Mouse (Mus musculus) hindbrain, embryonic 14.5 days (tissue): ENCODE data around the gene Grm8. TPM values are rescaled to one million over a fixed set of nuclear protein-coding genes. Genes with fewer than 3 reads are reported as not detected.

Experiments
- ATAC-seq: fragments of 200-750 bp; cut with Nextera tagmentation; 2 replicates; pipeline ENCODE4 v1.8.0; 2017; ENCODE audit warnings: moderate number of reproducible peaks, mild to moderate bottlenecking, moderate TSS enrichment, moderate library complexity; ENCODE audit not compliant: low FRiP score
- DNase-seq: peaks from one replicate; pipeline ENCODE4 v3.0.0-alpha.2; 2015; ENCODE audit warnings: low spot score
- H3K27ac ChIP-seq: fragments of 300-500 bp; sonication (generic); 2 replicates; pipeline ENCODE4 v1.5.1; 2014; ENCODE audit warnings: mild to moderate bottlenecking, moderate library complexity
- H3K27me3 ChIP-seq: fragments of 300-500 bp; sonication (generic); 2 replicates; pipeline ENCODE4 v1.6.1; 2014; ENCODE audit warnings: mild to moderate bottlenecking, low read length, mixed read lengths; ENCODE audit not compliant: control insufficient read depth, insufficient read depth
- H3K36me3 ChIP-seq: fragments of 300-500 bp; sonication (generic); replicated peaks from 2 replicates; pipeline ENCODE4 v1.6.1; 2014; ENCODE audit not compliant: control insufficient read depth, insufficient read depth
- H3K4me1 ChIP-seq: fragments of 300-500 bp; sonication (generic); replicated peaks from 2 replicates; pipeline ENCODE4 v1.6.1; 2014; ENCODE audit warnings: antibody characterized with exemption, low read length, mixed read lengths; ENCODE audit not compliant: control insufficient read depth, insufficient read depth
- H3K4me2 ChIP-seq: fragments of 300-500 bp; sonication (generic); replicated peaks from 2 replicates; pipeline ENCODE4 v1.6.1; 2014; ENCODE audit warnings: mild to moderate bottlenecking, moderate library complexity
- H3K4me3 ChIP-seq: fragments of 300-500 bp; sonication (generic); replicated peaks from 2 replicates; pipeline ENCODE4 v1.5.1; 2014; ENCODE audit warnings: mild to moderate bottlenecking, low read length
- H3K9ac ChIP-seq: fragments of 300-500 bp; sonication (generic); 2 replicates; pipeline ENCODE4 v1.6.1; 2014
- H3K9me3 ChIP-seq: fragments of 300-500 bp; sonication (generic); 2 replicates; pipeline ENCODE4 v1.6.1; 2016; ENCODE audit warnings: low read length; ENCODE audit not compliant: control insufficient read depth
- WGBS: fragments of 180-500 bp; shearing (Covaris S2); extraction: QIAGEN DNeasy Blood & Tissue Kit; methylation state at CpG from one replicate; pipeline ENCODE4 v1.1.7; 2014; 5-methylcytosine and 5-hydroxymethylcytosine counted together
- microRNA counts: library from miRNA; unstranded; fragments of <30 nt; microRNA quantifications from one replicate; lab custom pipeline; 2016
- microRNA-seq: library from miRNA; unstranded; fragments of <30 nt; microRNA quantifications from one replicate; pipeline ENCODE4, GENCODE M21; 2016
- polyA plus RNA-seq: library from polyadenylated mRNA; unstranded; fragments of >200 nt; fragmentation: Nextera tagmentation; extraction: Ambion mirVana; gene quantifications from 2 replicates; pipeline ENCODE4 v1.2.1, GENCODE M21; 2014

The Grm8 gene
- polyA plus RNA-seq, 1 experiment from 2014 or later: 11.8 TPM

DNA sequence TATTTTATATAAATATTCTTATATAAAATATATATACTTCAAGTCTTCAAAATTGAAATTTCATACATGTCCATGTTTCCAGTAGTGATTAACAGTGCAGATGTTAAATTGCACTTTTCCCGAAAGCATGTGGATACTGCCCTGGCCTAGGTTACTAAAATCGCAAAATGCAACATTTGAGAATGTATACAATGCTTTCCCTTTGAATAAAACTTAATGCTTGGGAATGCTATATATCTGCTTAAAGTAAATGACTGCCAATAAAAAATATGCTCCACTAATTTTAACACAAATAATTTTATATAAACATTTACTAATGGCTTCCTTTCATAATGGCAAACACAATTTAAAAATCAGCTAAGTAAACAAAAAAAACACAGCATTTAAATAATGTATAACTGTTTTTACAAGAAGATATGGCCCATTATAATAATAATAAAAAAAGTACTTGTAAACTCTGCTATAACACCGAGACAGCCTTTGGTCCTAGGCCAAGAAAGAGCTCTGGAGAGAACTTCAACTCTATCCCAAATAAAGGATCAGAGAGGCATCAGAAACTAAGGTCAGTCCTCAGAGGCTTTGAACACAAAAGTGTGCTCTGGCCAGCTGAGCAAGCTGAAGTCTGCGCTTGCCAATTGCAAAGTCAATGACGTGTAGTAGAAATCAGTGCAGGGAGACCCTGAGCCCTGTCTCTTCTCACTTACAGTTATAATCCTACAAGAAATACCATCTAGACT, 820.5 kb downstream of the Grm8 start:
- 88% methylated on average over 5 of the region's 5 CpGs for WGBS
- no peaks in the 10 kb centered on the region for H3K27me3 ChIP-seq
- no peak overlapping the region for H3K9ac ChIP-seq
- H3K4me2 ChIP-seq: no peak overlapping the region
- no peak overlapping the region for H3K27ac ChIP-seq
- H3K9me3 ChIP-seq: no peaks in the 10 kb centered on the region
- DNase-seq (no peak), ATAC-seq (no peak)
- H3K36me3 ChIP-seq: no peaks in the 10 kb centered on the region
- H3K4me3 ChIP-seq: no peak overlapping the region
- no peaks in the 10 kb centered on the region for H3K4me1 ChIP-seq

DNA sequence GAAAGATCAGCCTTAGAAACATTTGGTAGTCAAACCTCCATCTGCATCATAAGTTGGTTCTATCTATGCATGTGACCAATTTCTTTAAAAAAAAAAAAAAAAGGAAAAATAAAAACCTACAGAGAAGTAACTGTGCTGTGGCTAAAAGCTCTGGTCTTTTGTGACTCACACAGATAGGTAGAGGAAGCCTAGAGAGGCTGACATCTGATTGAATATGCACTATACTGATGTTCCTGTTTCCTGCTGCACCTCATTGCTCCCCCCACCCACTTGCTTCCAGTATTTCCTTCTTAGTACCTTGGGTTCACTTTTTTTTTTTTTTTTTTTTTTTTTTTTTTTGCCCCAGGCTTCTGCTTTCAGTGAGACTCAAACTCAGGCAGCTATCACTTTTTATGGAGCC, 824.6 kb downstream of the Grm8 start:
- DNase-seq: no peak
- Histone ChIP-seq H3K9me3 (no peaks in the 10 kb centered on the region), H3K36me3 (no peaks in the 10 kb centered on the region), H3K4me1 (no peaks in the 10 kb centered on the region), H3K9ac (no peak overlapping the region), H3K4me2 (no peak overlapping the region), H3K4me3 (no peak overlapping the region), H3K27ac (no peak overlapping the region), H3K27me3 (no peaks in the 10 kb centered on the region)
- ATAC-seq: no peak

DNA sequence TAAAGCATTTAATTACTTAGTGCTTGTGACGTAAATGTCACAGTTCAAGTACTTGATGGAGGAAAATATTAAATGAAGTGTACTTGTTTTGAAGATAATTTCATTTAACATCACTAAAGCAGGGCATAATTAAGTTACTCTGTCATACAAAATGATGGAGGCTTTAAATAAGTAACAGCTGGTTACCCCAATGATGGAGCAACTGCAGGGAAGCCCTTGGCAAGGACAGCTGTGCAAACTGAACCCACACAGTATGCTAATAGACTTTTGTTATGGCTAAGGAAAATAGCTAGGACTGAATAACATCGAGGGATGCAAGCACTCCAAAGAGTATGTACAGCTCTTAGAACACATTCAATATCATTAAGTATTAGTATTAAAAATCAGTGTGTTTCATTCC, 829.6 kb downstream of the Grm8 start:
- DNase-seq (peak; percentile 32), ATAC-seq (peak; percentile 40; the same call in 1 of the 2 replicates)

DNA sequence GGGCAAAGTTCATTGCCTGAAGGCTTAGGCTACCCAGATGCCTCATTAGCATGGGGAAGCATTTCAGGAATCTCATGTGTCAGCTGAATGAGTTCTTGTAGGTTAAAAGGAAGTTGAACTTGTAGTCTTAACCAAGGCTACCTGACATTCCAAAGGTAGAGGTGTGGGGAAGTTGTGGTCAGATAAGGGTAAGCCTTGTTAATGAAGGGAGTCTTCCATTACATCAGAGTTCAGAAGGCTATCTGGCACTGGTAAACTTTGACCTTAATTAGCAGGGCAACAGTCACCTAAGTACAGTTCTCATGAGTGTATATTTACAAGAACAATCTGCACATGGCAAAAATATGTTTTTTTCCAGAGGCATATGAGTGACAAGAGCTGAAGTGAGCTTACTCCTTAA, 870.0 kb downstream of the Grm8 start:
- ATAC-seq: no peak
- H3K4me3 ChIP-seq: no peak overlapping the region

More for the DNA sequence above, 829.6 kb downstream of the Grm8 start:
- no peaks in the 10 kb centered on the region for H3K36me3 ChIP-seq
- H3K4me3 ChIP-seq: no peak overlapping the region
- no peaks in the 10 kb centered on the region for H3K9me3 ChIP-seq
- H3K4me2 ChIP-seq: no peak overlapping the region
- 53% methylated on average over 2 of the region's 2 CpGs for WGBS
- H3K27ac ChIP-seq: no peak overlapping the region
- H3K9ac ChIP-seq: no peak overlapping the region
- no peaks in the 10 kb centered on the region for H3K27me3 ChIP-seq
- no peaks in the 10 kb centered on the region for H3K4me1 ChIP-seq

GRCm38 (mm10) chr6:27262611-27263010, 872.4 kb downstream of the Grm8 start:
- Histone ChIP-seq H3K9me3 (no peaks in the 10 kb centered on the region), H3K4me1 (no peaks in the 10 kb centered on the region), H3K4me2 (no peak overlapping the region), H3K36me3 (no peaks in the 10 kb centered on the region), H3K4me3 (no peak overlapping the region), H3K27me3 (no peaks in the 10 kb centered on the region), H3K27ac (no peak overlapping the region), H3K9ac (no peak overlapping the region)
- DNase-seq: no peak
- no peak for ATAC-seq

More for the DNA sequence above, 870.0 kb downstream of the Grm8 start:
- no peak for DNase-seq
- no peaks in the 10 kb centered on the region for H3K9me3 ChIP-seq
- no peaks in the 10 kb centered on the region for H3K4me1 ChIP-seq
- no peaks in the 10 kb centered on the region for H3K27me3 ChIP-seq
- no peak overlapping the region for H3K9ac ChIP-seq
- no peaks in the 10 kb centered on the region for H3K36me3 ChIP-seq
- H3K4me2 ChIP-seq: no peak overlapping the region
- H3K27ac ChIP-seq: no peak overlapping the region

- Histone ChIP-seq H3K9ac (no peak overlapping the region), H3K27me3 (no peaks in the 10 kb centered on the region), H3K9me3 (no peaks in the 10 kb centered on the region), H3K27ac (no peak overlapping the region), H3K4me2 (no peak overlapping the region), H3K36me3 (no peaks in the 10 kb centered on the region), H3K4me3 (no peak overlapping the region), H3K4me1 (no peaks in the 10 kb centered on the region)
- ATAC-seq: no peak
- DNase-seq: no peak
These were observed 894.6 kb downstream of the Grm8 start for GRCm38 (mm10) chr6:27240416-27240815.

- Histone ChIP-seq H3K4me2 (no peak overlapping the region), H3K4me3 (no peak overlapping the region), H3K4me1 (no peaks in the 10 kb centered on the region), H3K9ac (no peak overlapping the region), H3K27me3 (no peaks in the 10 kb centered on the region), H3K36me3 (no peaks in the 10 kb centered on the region), H3K9me3 (no peaks in the 10 kb centered on the region), H3K27ac (no peak overlapping the region)
- WGBS: 66% methylated on average over 2 of the region's 2 CpGs
- no peak for ATAC-seq
- DNase-seq: no peak
These were observed 895.0 kb downstream of the Grm8 start for GRCm38 (mm10) chr6:27239968-27240367.

MicroRNAs within 50 kb of the gene (microRNA counts, 519-probe panel; counts per million panel counts)
- 4,002 counts per million, percentile 27 among the panel's probes with 10 or more counts for microRNA mmu-miR-592 (lab: Ali Mortazavi, UCI)

Small RNA genes lying within 50 kb of the gene (microRNA-seq; reads per million reads assigned to microRNA genes)
- gene Mir592: 153 reads per million, percentile 55 among the genes with 10 or more reads in this experiment
